Mouse (Mus musculus) olfactory bulb, adult 2 months (tissue): ENCODE measurements at regions not wholly inside any gene's neighbourhood (a gene's known extent, or its start where the extent isn't known, plus 50 kb on each side); places are given as distances from the start of the nearest gene placed in this dataset.

ENCODE experiments used
- CTCF ChIP-seq: fragments of 200-500 bp; IDR thresholded peaks from 2 replicates; pipeline ENCODE4 v1.5.1; 2012; ENCODE audit warnings: low read depth, mild to moderate bottlenecking, low read length, moderate library complexity; ENCODE audit not compliant: insufficient read depth
- POLR2A ChIP-seq: fragments of 200-500 bp; IDR thresholded peaks from 2 replicates; pipeline ENCODE4 v1.6.1; 2012; ENCODE audit warnings: mild to moderate bottlenecking, low read depth, low read length, moderate library complexity; ENCODE audit not compliant: insufficient read depth

GRCm38 (mm10) chr14:102243806-102244536, 514.2 kb downstream of the Lmo7 start:
- TF ChIP-seq POLR2A, result no peak
- TF ChIP-seq CTCF, result no peak
